Mouse (Mus musculus): ENCODE data around the gene Rhbdd3. TPM values are rescaled to one million over a fixed set of nuclear protein-coding genes. Genes with fewer than 3 reads are reported as not detected.

Rhbdd3 gene
- polyA plus RNA-seq, 1 experiment = 32.3 TPM

DNA sequence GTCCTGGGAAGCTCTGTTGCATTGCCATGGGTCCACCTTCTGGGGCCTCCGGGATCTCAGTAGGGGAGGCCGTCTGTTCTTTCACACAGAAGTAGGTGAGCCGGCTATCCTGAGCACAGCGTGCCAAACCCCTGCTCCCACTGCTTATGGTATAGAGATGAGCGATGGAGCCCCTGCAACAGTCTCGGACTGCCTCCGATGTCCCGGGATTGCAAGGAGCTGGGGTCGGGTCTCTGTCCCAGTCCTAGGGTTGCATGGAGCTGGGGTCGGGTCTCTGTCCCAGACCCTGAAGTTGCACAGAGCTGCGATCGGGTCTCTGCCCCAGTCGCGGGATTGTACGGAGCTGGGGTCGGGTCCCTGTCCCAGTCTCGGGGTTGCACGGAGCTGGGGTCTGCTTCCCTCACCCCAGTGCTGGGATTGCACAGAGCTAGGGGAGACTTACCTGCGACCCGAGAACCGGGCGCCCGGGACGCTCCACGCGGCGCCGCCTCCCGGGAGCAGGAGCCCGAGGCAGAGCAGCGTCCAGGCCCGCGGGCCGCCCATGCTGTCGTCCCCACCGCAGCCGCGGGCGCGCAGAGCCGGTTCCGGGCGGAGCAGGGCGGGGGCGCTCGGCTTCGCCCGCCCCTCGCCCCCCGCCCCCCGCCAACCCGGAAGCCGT lies 53.1 kb downstream of the Rhbdd3 start, which contains the start of gene Emid1:
Gene Emid1, minus strand, starts transcription at position 578 of the 658 bp plus-strand sequence.
- TF ChIP-seq POLR2A (IDR thresholded peaks at IDR 0.05; ENCODE audit: extremely low read depth, insufficient read depth, low read length) (no peak), CTCF (IDR thresholded peaks at IDR 0.05; ENCODE audit: extremely low read depth, insufficient read depth, low read length) (no peak)
- Histone ChIP-seq H3K27ac (ENCODE audit: insufficient read depth, low read length) (no peak within 1 kb of the TSS), H3K4me1 (ENCODE audit: control insufficient read depth, insufficient read depth, low read length) (no peaks in the 10 kb centered on the region), H3K4me3 (ENCODE audit: insufficient read depth, low read length) (peak within 1 kb of the TSS; percentile 22; the same call in 1 of the 2 replicates)

DNA sequence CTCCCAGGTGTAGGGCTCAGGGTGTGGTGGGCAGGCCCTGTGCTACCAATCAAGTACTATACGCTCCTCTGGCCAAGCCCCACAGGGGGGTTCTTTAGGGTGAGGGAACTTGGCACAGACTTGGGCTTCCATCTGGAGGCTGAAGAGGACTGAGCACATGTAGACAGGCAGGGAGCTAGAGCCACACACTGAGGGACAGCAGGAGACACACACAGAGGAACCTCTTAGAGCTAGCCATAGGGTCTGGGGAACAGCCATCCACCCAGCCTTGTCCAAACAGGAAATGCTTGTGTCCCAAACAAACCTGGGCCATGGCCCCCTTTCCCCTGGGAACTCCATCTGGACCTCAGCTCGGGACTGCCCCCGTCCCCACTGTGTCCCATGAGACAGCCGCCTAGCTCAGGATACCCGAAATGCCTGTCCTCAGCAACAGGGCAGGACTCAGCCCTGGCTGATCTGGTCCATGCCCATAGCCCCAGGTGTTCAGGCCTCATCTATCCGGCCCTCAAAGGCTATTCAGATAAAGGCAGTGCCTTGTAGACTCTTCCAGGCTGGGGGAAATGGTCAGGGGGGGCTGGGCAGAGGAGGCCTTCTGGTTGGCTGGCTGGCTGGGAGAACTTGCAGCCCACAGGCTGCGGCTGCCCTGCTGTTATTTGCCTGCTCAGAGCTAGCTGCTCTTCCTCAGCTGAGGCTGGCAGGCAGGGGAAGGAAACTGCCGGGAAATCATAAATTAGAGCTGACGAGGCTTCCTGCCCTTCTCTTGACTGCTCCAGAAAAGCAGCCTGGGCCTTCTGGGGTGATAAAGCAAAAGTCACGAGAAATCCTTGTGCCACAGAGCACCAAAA lies 56.5 kb downstream of the Rhbdd3 start:
- no peak for TF ChIP-seq POLR2A (IDR thresholded peaks at IDR 0.05; ENCODE audit: extremely low read depth, insufficient read depth, low read length)
- no peak for TF ChIP-seq CTCF (IDR thresholded peaks at IDR 0.05; ENCODE audit: extremely low read depth, insufficient read depth, low read length)
- Histone ChIP-seq H3K4me3 (ENCODE audit: insufficient read depth, low read length) (no peak overlapping the region), H3K4me1 (ENCODE audit: control insufficient read depth, insufficient read depth, low read length) (peaks cover 1% of the 10 kb centered on the region; the same call in 1 of the 2 replicates), H3K27ac (ENCODE audit: insufficient read depth, low read length) (no peak overlapping the region)

Other genes with a start within 250 kb of the Rhbdd3 start
- gene Nf2, start 249.4 kb upstream of the Rhbdd3 start, polyA plus RNA-seq (2012; rRNA removed) = 60.5 and 65.6 TPM in 2 replicates
- gene Nipsnap1, start 225.0 kb upstream of the Rhbdd3 start, polyA plus RNA-seq (2012; rRNA removed) = 77.7 and 84.0 TPM in 2 replicates
- gene Thoc5, start 203.6 kb upstream of the Rhbdd3 start, polyA plus RNA-seq (2012; rRNA removed) = 46.4 and 48.1 TPM in 2 replicates
- 33.5 and 35.3 TPM in 2 replicates for gene Nefh, start 150.9 kb upstream of the Rhbdd3 start, polyA plus RNA-seq (2012; rRNA removed)
- 162 and 169 TPM in 2 replicates for gene Ap1b1, start 112.1 kb upstream of the Rhbdd3 start, polyA plus RNA-seq (2012; rRNA removed)
- gene Rasl10a, start 40.8 kb upstream of the Rhbdd3 start, polyA plus RNA-seq (2012; rRNA removed) = 83.2 and 86.6 TPM in 2 replicates
- gene Gas2l1, start 33.6 kb upstream of the Rhbdd3 start, polyA plus RNA-seq (2012; rRNA removed) = 91.6 and 98.8 TPM in 2 replicates
- 345 and 350 TPM in 2 replicates for gene Ewsr1, start 340 bp downstream of the Rhbdd3 start, polyA plus RNA-seq (2012; rRNA removed)
- gene Emid1, start 53.3 kb downstream of the Rhbdd3 start, polyA plus RNA-seq (2012; rRNA removed) = 8.1 and 9.9 TPM in 2 replicates
- 10.4 and 10.6 TPM in 2 replicates for gene Kremen1, start 162.6 kb downstream of the Rhbdd3 start, polyA plus RNA-seq (2012; rRNA removed)

Data from cortical plate, adult 2 months (tissue).